In genomic region chr19:47253053-47253628, GRCm38 (mm10) we compare ENCODE assay signal across 8 mouse cellular contexts.
A peak's percentile ranks its signal among the peaks of the same experiment; 100 is the strongest.
DNase-seq lines count a peak whose midpoint lies in the region; ATAC-seq and TF ChIP-seq lines count a peak whose summit lies in the region.

No protein-coding gene starts in this region.

- peak; percentile 40 to 48 for DNase-seq in adrenal gland, postnatal 36 days
- DNase-seq in adrenal gland, adult (ENCODE audit: inconsistent age in 2 of 2, low spot score in 1 of 2): no peak
- no peak for DNase-seq in testis, postnatal 14 days (ENCODE audit: low spot score)
- DNase-seq in limb, embryonic 14.5 days (ENCODE audit: low spot score): no peak
- DNase-seq in gastrocnemius, postnatal 4 days (ENCODE audit: low spot score in 2 of 2): no peak
- DNase-seq in gastrocnemius, adult 8-10 months (ENCODE audit: low spot score in 2 of 2): no peak

- H3K4me3 ChIP-seq in testis, adult 2 months (ENCODE audit: control insufficient read depth, low read depth, low read length): peak overlapping the region; percentile 76
- H3K4me3 ChIP-seq in limb, embryonic 14.5 days (replicated peaks; ENCODE audit: low read length): peak overlapping the region; percentile 38
- H3K4me3 ChIP-seq in stomach, embryonic 14.5 days (ENCODE audit: low read depth, low read length): peak overlapping the region; percentile 31

- peak overlapping the region; percentile 25; the same call in 1 of the 2 replicates for H3K9ac ChIP-seq in limb, embryonic 14.5 days (ENCODE audit: low read depth, low read length, severe bottlenecking)
- no peak overlapping the region for H3K9ac ChIP-seq in stomach, embryonic 14.5 days (replicated peaks; ENCODE audit: low read depth, low read length)

- H3K27me3 ChIP-seq in testis, adult 2 months (ENCODE audit: control insufficient read depth, insufficient read depth, low read length): no peaks in the 10 kb centered on the region
- peaks cover 30% of the 10 kb centered on the region for H3K27me3 ChIP-seq in limb, embryonic 14.5 days (ENCODE audit: control insufficient read depth, insufficient read depth, low read length)
- H3K27me3 ChIP-seq in stomach, embryonic 14.5 days (ENCODE audit: control insufficient read depth, insufficient read depth, low read length): peaks cover 17% of the 10 kb centered on the region; the same call in 1 of the 2 replicates

- no peak overlapping the region for H3K27ac ChIP-seq in testis, adult 2 months (ENCODE audit: control insufficient read depth, insufficient read depth, low read depth, low read length)
- H3K27ac ChIP-seq in limb, embryonic 14.5 days (replicated peaks; ENCODE audit: low read depth, low read length): no peak overlapping the region
- H3K27ac ChIP-seq in stomach, embryonic 14.5 days (ENCODE audit: low read length): no peak overlapping the region

- TF ChIP-seq POLR2A in testis, adult 2 months (IDR thresholded peaks at IDR 0.05; ENCODE audit: control insufficient read depth, low read depth, low read length): no peak
- TF ChIP-seq POLR2A in limb, embryonic 14.5 days (IDR thresholded peaks at IDR 0.05; ENCODE audit: borderline replicate concordance, extremely low read depth, insufficient read depth, insufficient read length): no peak

- 4% methylated on average over 85 of the region's 90 CpGs for WGBS in limb, embryonic 14.5 days
- WGBS in stomach, embryonic 14.5 days: 3% methylated on average over 89 of the region's 90 CpGs

- no peaks in the 10 kb centered on the region for H3K36me3 ChIP-seq in testis, adult 2 months (ENCODE audit: control insufficient read depth, insufficient read depth, low read length)
- no peaks in the 10 kb centered on the region for H3K36me3 ChIP-seq in limb, embryonic 14.5 days (ENCODE audit: control insufficient read depth, insufficient read depth, low read length)
- H3K36me3 ChIP-seq in stomach, embryonic 14.5 days (ENCODE audit: control insufficient read depth, insufficient read depth, low read length): no peaks in the 10 kb centered on the region

- peak overlapping the region; percentile 56 for H3K4me2 ChIP-seq in limb, embryonic 14.5 days (replicated peaks; ENCODE audit: low read depth, low read length, severe bottlenecking)
- H3K4me2 ChIP-seq in stomach, embryonic 14.5 days (replicated peaks; ENCODE audit: low read depth, low read length): peak overlapping the region; percentile 58

- no peak for TF ChIP-seq CTCF in testis, adult 2 months (IDR thresholded peaks at IDR 0.05; ENCODE audit: control insufficient read depth, insufficient read depth, insufficient replicate concordance, low read depth, low read length)

- ATAC-seq in limb, embryonic 14.5 days (ENCODE audit: low FRiP score, low read depth): no peak
- ATAC-seq in stomach, embryonic 14.5 days (ENCODE audit: insufficient number of reproducible peaks, insufficient read depth, low FRiP score, low read depth): no peak

- H3K9me3 ChIP-seq in limb, embryonic 14.5 days (ENCODE audit: control insufficient read depth, low read length): no peaks in the 10 kb centered on the region
- H3K9me3 ChIP-seq in stomach, embryonic 14.5 days (ENCODE audit: control insufficient read depth, low read depth, low read length): 0 out of 2 replicates have a peak, but pooled peaks cover 4% of the 10 kb centered on the region

- H3K4me1 ChIP-seq in testis, adult 2 months (ENCODE audit: control insufficient read depth, insufficient read depth, low read length): peaks cover 7% of the 10 kb centered on the region
- no peaks in the 10 kb centered on the region for H3K4me1 ChIP-seq in limb, embryonic 14.5 days (ENCODE audit: control insufficient read depth, insufficient read depth, low read length)
- H3K4me1 ChIP-seq in stomach, embryonic 14.5 days (ENCODE audit: control insufficient read depth, insufficient read depth, low read length): peaks cover 6% of the 10 kb centered on the region

Comparison
In these comparisons a context has a peak if more than half of its experiments do, and no peak if none do; other contexts are left out.
1. DNase-seq: peak in adrenal gland, postnatal 36 days (2 of 2); none in adrenal gland, adult (0 of 2), testis, postnatal 14 days (single experiment), limb, embryonic 14.5 days (single experiment), gastrocnemius, postnatal 4 days (0 of 2) and gastrocnemius, adult 8-10 months (0 of 2).
2. Peak in every context shown above with its lines, with median percentiles within 50 percentile points of each other: H3K4me3 ChIP-seq.